Mouse (Mus musculus) liver, embryonic 14.5 days (tissue): ENCODE results near the gene Prdm2. TPM values are rescaled to one million over a fixed set of nuclear protein-coding genes. Genes with fewer than 3 reads are reported as not detected.

Source experiments
- ATAC-seq: fragments of 200-750 bp; cut with Nextera tagmentation; 2 replicates; pipeline ENCODE4 v1.8.0; 2017; ENCODE audit warnings: moderate number of reproducible peaks, mild to moderate bottlenecking, moderate library complexity; ENCODE audit not compliant: insufficient read depth
- DNase-seq, 3 experiments: peaks; one replicate each; pipeline ENCODE4 v3.0.0-alpha.2; 2012 to 2013; ENCODE audit warnings: low read depth in 3 of 3, low spot score in 3 of 3
- H3K27ac ChIP-seq: fragments of 300-500 bp; sonication (generic); 2 replicates; pipeline ENCODE4 v1.5.1; 2014; ENCODE audit warnings: moderate library complexity, mild to moderate bottlenecking, control low read depth, inconsistent platforms
- H3K27me3 ChIP-seq: fragments of 300-500 bp; sonication (generic); 2 replicates; pipeline ENCODE4 v1.6.1; 2014; ENCODE audit warnings: mild to moderate bottlenecking, low read length, moderate library complexity; ENCODE audit not compliant: control insufficient read depth, insufficient read depth
- H3K36me3 ChIP-seq: fragments of 300-500 bp; sonication (generic); replicated peaks from 2 replicates; pipeline ENCODE4 v1.6.1; 2014; ENCODE audit warnings: low read depth; ENCODE audit not compliant: control insufficient read depth, insufficient read depth
- H3K4me1 ChIP-seq, 2 experiments: fragments of 200-500 bp in 1 of 2; fragments of 300-500 bp in 1 of 2; sonication (generic) in 1 of 2; replicated peaks; 2 replicates each; pipeline ENCODE4 v1.6.1; 2012 to 2014; ENCODE audit warnings: antibody characterized with exemption in 1 of 2, inconsistent platforms in 1 of 2, low read length in 1 of 2; ENCODE audit not compliant: control insufficient read depth in 2 of 2, insufficient read depth in 2 of 2
- H3K4me2 ChIP-seq: fragments of 300-500 bp; sonication (generic); 2 replicates; pipeline ENCODE4 v1.6.1; 2014; ENCODE audit warnings: low read depth, mild to moderate bottlenecking, control low read depth, moderate library complexity
- H3K4me3 ChIP-seq, 2 experiments: fragments of 200-500 bp in 1 of 2; fragments of 300-500 bp in 1 of 2; sonication (generic) in 1 of 2; 2 replicates each; pipeline ENCODE4 v1.5.1; 2012 to 2014; ENCODE audit warnings: low read depth in 2 of 2, low read length in 2 of 2, mild to moderate bottlenecking in 2 of 2, control low read depth in 1 of 2, inconsistent platforms in 1 of 2, moderate library complexity in 1 of 2; ENCODE audit not compliant: insufficient read depth in 1 of 2
- H3K9ac ChIP-seq: fragments of 300-500 bp; sonication (generic); replicated peaks from 2 replicates; pipeline ENCODE4 v1.6.1; 2014; ENCODE audit warnings: mild to moderate bottlenecking, control low read depth, moderate library complexity
- H3K9me3 ChIP-seq: fragments of 300-500 bp; sonication (generic); 2 replicates; pipeline ENCODE4 v1.6.1; 2016; ENCODE audit warnings: low read length, mixed read lengths; ENCODE audit not compliant: control insufficient read depth
- CTCF ChIP-seq: IDR thresholded peaks from 2 replicates; pipeline ENCODE4 v1.5.1; 2016; ENCODE audit warnings: antibody characterized with exemption, low read depth, control low read depth
- EP300 ChIP-seq: IDR thresholded peaks from 2 replicates; pipeline ENCODE4 v1.6.1; 2016; ENCODE audit warnings: antibody characterized with exemption, low read depth
- WGBS: fragments of 180-500 bp; shearing (Covaris S2); extraction: QIAGEN DNeasy Blood & Tissue Kit; methylation state at CpG from one replicate; pipeline ENCODE4 v1.1.7; 2014; ENCODE audit not compliant: insufficient replicate concordance; 5-methylcytosine and 5-hydroxymethylcytosine counted together
- polyA plus RNA-seq, 2 experiments: library from polyadenylated mRNA; depleted of rRNA in 1 of 2; stranded (reverse) in 1 of 2; unstranded in 1 of 2; fragments of >200 nt; fragmentation: Nextera tagmentation in 1 of 2; extraction: Ambion mirVana in 1 of 2; gene quantifications; 2 replicates each; pipeline versions ENCODE4 v1.2.1 to v1.2.3; 2012 to 2014

Gene Prdm2
- polyA plus RNA-seq, 2 experiments = 2.7 to 3.6 TPM

DNA sequence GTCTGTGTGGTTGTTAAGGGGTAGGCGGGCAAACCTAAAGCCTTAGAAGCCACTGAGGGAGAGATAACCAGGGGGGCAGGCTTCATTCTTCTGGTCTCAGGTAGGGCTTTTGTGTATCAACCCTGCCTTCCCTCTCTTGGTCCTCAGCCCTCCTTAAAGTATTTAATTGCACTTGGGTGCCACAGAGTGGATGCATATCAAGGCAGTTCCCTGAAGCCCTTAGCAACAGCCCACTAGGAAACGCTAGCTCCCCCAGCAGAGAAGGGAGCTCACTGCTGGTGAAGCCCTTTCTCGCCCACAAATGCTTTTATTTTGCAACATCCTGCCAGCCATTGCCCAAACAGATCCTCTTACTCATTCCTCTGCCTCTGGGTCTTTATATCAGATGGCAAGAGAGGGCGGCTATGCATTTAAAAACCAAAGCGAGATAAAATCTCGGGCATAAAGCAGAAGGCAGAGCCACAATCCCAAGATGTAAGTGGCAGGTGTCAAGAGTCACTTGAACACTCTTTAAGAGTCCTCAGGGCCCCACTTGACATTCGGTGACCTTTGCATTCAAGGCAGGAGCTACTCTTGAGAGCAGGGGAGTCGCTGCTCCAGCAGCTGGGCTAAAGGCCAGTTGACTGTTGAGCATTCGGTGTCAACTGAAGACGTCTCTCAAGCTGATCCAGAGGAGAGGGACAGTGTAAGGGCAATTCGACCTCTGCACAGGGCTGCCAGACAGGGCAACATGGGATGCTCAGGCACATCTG, 113.3 kb downstream of the Prdm2 start:
- Histone ChIP-seq H3K27me3 (no peaks in the 10 kb centered on the region), H3K27ac (no peak overlapping the region), H3K4me3 (no peak overlapping the region), H3K4me1 (no peaks in the 10 kb centered on the region), H3K9ac (no peak overlapping the region), H3K9me3 (no peaks in the 10 kb centered on the region), H3K4me2 (no peak overlapping the region), H3K36me3 (no peaks in the 10 kb centered on the region)
- TF ChIP-seq EP300 = no peak
- no peak for TF ChIP-seq CTCF
- DNase-seq (no peak), ATAC-seq (no peak)
- WGBS = 39% methylated on average over 11 of the region's 11 CpGs

GRCm38 (mm10) chr4:143092082-143092701, 120.6 kb downstream of the Prdm2 start:
- Histone ChIP-seq H3K9me3 (no peaks in the 10 kb centered on the region), H3K27ac (no peak overlapping the region), H3K9ac (no peak overlapping the region), H3K4me3 (no peak overlapping the region), H3K36me3 (no peaks in the 10 kb centered on the region), H3K27me3 (no peaks in the 10 kb centered on the region), H3K4me1 (peaks cover 0 to 1% of the 10 kb centered on the region in 2 experiments; a peak in 1 of 4 replicates), H3K4me2 (no peak overlapping the region)
- WGBS = 42% methylated on average over 12 of the region's 12 CpGs
- ATAC-seq = no peak
- DNase-seq = no peak
- TF ChIP-seq CTCF (no peak), EP300 (no peak)

GRCm38 (mm10) chr4:143090551-143090950, 122.2 kb downstream of the Prdm2 start:
- Histone ChIP-seq H3K9me3 (no peaks in the 10 kb centered on the region), H3K4me2 (no peak overlapping the region), H3K27me3 (no peaks in the 10 kb centered on the region), H3K27ac (no peak overlapping the region), H3K9ac (no peak overlapping the region), H3K4me1 (peaks cover 0 to 1% of the 10 kb centered on the region in 2 experiments; a peak in 1 of 4 replicates), H3K4me3 (no peak overlapping the region), H3K36me3 (no peaks in the 10 kb centered on the region)
- no peak for DNase-seq
- no peak for ATAC-seq
- WGBS = 89% methylated on average over 3 of the region's 3 CpGs
- TF ChIP-seq EP300 = no peak
- TF ChIP-seq CTCF = no peak

GRCm38 (mm10) chr4:143074071-143074765, 138.6 kb downstream of the Prdm2 start:
- DNase-seq = no peak
- Histone ChIP-seq H3K9me3 (no peaks in the 10 kb centered on the region), H3K4me2 (no peak overlapping the region), H3K27ac (no peak overlapping the region), H3K36me3 (no peaks in the 10 kb centered on the region), H3K4me1 (no peaks in the 10 kb centered on the region), H3K27me3 (no peaks in the 10 kb centered on the region; the same call in 1 of the 2 replicates), H3K9ac (no peak overlapping the region), H3K4me3 (no peak overlapping the region)
- 6% methylated on average over 20 of the region's 20 CpGs for WGBS
- no peak for TF ChIP-seq EP300
- no peak for TF ChIP-seq CTCF
- ATAC-seq = no peak

DNA sequence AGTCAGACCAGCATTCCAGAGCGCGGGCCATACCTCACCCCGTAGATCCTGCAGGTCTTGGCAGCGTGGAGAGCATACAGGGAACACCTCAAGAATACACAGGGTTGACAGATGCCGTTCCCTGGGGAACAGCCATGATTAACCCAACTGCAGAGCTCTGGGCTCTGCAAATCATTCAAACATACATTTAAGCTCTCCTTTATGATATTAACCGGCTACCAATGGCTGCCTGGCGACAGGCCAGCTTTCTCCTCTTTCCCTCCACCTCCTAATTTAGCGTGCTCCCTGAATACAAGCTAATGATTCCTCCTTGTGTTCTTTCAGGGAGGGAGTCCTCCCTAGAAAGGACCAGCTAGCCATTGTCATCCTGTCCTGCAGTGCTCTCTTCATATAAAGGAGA, 141.0 kb downstream of the Prdm2 start:
- Histone ChIP-seq H3K9ac (no peak overlapping the region), H3K27ac (no peak overlapping the region), H3K27me3 (no peaks in the 10 kb centered on the region; the same call in 1 of the 2 replicates), H3K4me1 (no peaks in the 10 kb centered on the region), H3K4me2 (no peak overlapping the region), H3K4me3 (no peak overlapping the region), H3K36me3 (no peaks in the 10 kb centered on the region), H3K9me3 (no peaks in the 10 kb centered on the region)
- ATAC-seq (no peak), DNase-seq (no peak)
- 48% methylated on average over 8 of the region's 8 CpGs for WGBS
- TF ChIP-seq EP300 = no peak
- no peak for TF ChIP-seq CTCF
